Mouse (Mus musculus) inflammation-experienced regulatory T-cells, adult 6 months (primary cell): ENCODE data around the gene Svop. TPM values are rescaled to one million over a fixed set of nuclear protein-coding genes. Genes with fewer than 3 reads are reported as not detected.

Experiments used
- ATAC-seq: one replicate; pipeline ENCODE4 v1.8.0; 2017
- polyA plus RNA-seq, 3 experiments: library from polyadenylated mRNA; unstranded; fragments of 100-300 nt; shearing (Covaris generic); gene quantifications; one replicate each; pipeline ENCODE4 v1.2.1; 2017

The Svop gene
- polyA plus RNA-seq, result not detected

GRCm38 (mm10) chr5:114091057-114091807 is at the start of gene Svop:
Gene Svop (minus strand): TSS chr5:114091570.
- ATAC-seq, result no peak

GRCm38 (mm10) chr5:114139175-114139574 is 47.8 kb upstream of the Svop start:
- ATAC-seq, result no peak

DNA sequence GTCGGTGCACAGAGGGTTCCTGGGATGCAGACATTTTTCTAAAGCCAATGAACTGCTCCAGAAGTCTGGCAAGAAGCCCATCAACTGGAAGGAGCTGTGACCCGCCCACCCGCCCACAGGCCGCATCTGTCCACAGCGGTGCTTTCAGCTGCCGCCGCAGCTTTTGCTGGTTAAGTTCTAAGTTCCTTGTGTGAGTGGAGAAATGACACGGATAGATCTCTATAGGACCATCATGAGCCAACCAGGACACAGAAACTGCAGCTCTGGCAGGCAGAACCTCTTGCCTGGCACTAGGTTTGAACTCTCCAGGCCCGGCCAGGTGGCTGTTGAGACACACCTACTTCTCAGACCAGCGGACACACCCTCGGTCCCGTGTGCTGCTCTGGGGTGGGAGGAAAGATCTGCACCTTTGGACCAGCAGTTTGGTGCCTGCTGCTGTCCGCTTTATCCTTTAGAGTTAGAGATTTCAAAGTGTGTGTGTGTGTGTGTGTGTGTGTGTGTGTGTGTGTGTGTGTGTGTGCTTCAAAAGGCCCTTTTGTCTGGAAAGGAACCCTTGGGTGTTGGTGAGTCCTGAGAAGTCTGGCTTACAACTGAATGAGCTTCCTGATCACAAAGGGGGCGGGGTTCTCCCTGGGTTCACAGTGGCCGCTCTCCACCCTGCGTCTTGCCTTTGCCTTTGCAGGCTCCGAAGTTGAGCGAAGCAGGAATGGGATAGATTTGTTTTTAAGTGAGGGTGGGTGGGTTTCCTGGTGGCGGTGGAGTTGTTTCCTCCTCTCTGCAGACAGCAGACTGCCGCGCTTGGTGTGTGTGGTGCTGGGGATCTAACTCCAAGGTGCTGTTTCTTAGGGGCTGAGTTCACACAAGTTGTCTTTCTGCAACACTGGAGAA is 47.2 kb upstream of the Svop start:
- no peak for ATAC-seq

GRCm38 (mm10) chr5:114137481-114138276 is 46.3 kb upstream of the Svop start:
- no peak for ATAC-seq

DNA sequence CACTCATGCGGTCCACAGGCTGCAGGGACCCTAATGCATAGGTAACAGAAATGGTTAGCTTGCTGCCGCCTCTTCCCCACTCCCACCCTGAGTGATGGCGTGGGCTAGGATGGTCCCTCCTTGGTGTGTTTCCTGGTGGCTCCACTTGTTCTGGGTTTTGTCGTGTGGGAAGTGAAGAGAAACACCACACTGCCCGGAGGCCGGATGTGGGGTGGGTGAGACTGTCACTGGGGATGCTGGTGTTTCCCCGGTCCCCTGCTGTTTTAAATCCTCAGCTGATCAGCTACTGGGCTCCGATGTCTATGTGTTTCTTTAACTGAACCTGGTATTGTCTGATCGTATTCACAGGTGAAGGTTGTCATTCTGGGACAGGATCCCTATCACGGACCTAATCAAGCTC is 44.1 kb upstream of the Svop start:
- peak; percentile 10 for ATAC-seq

DNA sequence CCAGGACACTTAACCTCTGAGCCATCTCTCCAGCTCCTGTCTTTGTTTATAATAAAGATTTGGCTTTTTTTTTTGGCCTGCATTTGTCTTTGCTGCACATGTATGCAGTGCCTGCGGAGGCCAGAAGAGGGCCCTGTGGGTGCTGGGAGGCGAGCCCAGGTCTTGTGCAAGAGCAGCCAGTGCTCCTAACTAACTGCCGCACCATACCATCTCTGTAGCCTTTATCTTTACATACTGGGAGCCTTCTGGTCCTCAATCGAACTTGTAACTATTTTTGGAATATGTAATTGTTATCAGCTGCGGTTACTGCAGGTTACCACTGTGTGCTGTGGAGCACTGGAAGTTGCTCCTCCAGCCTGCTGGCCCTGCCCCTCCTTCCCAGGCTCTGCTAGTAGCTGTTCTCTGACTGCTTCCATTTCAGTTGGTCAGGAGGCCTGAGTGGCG is 42.7 kb upstream of the Svop start:
- no peak for ATAC-seq

- ATAC-seq, result no peak
These were observed 41.5 kb upstream of the Svop start for GRCm38 (mm10) chr5:114132841-114133240.

DNA sequence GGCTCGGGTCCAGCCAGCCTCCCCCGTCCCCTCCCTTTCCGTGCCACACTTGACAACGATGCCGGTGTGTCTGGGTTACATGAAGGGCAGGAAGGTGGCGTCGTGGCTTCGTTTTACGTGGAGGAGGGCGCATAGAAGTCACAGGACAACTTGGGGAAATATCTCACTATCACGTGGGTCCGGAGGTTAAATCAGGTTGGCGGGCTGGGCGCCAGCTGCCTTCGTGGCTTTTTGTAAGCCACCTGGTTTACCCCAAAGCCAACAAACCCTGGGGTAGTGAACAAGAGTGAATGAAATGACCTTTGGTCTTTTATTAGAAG is 40.1 kb upstream of the Svop start:
- peak; percentile 44 for ATAC-seq

GRCm38 (mm10) chr5:114130698-114131520 is 39.5 kb upstream of the Svop start:
- peak; percentile 82 for ATAC-seq

- peak; percentile 1 for ATAC-seq
These were observed 38.8 kb upstream of the Svop start, which contains the start of gene Ung for GRCm38 (mm10) chr5:114130211-114130605. Gene Ung (plus strand): TSS chr5:114130386.

- ATAC-seq, result no peak
These were observed 38.3 kb upstream of the Svop start for GRCm38 (mm10) chr5:114129550-114130210.

- peak; percentile 15 for ATAC-seq
These were observed 36.3 kb upstream of the Svop start, which contains the start of gene Alkbh2 for GRCm38 (mm10) chr5:114127374-114128349. Gene Alkbh2 (minus strand): TSS chr5:114128218.

DNA sequence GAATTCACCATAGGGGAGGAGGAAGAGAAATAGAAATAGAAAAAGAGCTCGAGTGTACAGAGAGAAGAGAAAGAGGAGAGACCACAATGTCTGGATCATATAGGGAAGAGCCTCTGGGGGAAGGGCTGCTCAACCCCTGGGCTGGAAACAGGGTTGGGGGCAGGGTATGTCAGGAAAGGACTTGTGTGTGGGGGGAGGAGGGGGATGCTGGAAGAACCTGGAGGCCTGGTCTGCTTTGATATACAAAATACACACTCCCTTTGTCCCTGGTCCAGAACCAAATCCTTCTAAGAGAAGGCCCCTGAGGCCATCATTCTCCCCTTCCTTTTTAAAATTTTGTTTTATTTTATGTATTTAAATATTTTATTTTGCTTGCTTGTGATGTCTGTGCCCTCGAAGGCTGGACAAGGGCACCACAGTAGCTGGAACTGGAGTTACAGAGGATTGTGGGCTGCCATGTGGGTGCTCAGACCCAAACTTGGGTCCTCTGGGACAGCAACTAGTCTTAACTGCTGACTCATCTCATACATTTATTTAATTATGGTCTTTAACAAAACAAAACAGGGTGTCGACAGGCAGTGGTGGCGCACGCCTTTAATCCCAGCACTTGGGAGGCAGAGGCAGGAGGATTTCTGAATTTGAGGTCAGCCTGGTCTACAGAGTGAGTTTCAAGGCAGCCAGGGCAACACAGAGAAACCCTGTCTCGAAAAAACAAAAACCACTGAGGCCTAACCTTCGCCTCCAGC is 35.3 kb upstream of the Svop start:
- ATAC-seq, result no peak

- no peak for ATAC-seq
These were observed 34.6 kb upstream of the Svop start for GRCm38 (mm10) chr5:114126008-114126407.

DNA sequence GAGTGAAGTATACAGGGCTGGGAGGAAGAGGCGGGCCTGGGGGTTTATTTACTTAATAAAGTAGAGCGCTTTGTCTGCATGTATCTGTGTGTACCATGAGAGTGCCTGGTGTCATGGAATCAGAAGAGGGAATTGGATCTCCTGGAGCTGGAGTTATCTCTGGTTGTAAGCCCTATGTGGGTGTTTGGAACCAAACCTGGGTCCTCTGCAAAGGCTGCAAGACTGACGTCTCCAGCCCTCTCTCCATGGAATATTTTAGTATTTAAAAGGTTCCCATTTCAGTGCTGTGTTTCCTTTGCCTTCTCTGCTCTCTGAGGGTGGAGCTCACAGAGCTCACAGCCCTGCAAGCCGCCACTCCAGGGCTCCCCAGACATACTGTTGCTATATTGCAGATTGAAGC is 28.4 kb upstream of the Svop start:
- ATAC-seq, result no peak

GRCm38 (mm10) chr5:114116586-114116985 is 25.2 kb upstream of the Svop start:
- ATAC-seq, result no peak

GRCm38 (mm10) chr5:114115030-114115429 is 23.7 kb upstream of the Svop start:
- ATAC-seq, result no peak

GRCm38 (mm10) chr5:114113334-114113733 is 22.0 kb upstream of the Svop start:
- no peak for ATAC-seq

- ATAC-seq, result no peak
These were observed 15.1 kb upstream of the Svop start for GRCm38 (mm10) chr5:114106391-114106935.
